Mouse (Mus musculus): ENCODE measurements around the gene Dlgap1. TPM values are rescaled to one million over a fixed set of nuclear protein-coding genes. Genes with fewer than 3 reads are reported as not detected.
A peak's percentile ranks its signal among the peaks of the same experiment; 100 is the strongest.

Dlgap1 gene
- polyA plus RNA-seq, 2 experiments = 4.6 to 4.7 TPM

DNA sequence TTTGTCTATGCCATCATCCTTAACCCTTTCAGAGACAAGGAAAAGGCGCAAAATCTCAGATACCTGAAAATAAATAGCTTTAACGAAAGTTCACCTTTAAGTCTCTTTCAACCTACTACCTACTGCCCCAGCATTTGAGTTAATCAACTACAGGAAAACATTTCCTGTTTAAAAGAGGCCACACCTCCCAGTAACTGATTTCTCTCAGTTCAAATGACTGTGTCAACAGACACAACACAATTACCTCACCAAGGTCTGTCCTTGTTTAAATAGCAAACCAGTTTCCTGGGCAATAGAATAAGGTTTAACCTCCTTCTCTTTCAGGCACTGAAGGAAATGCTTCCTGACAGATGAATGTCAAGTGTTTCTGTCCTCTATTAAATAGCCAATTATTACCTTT is 876.7 kb downstream of the Dlgap1 start:
- H3K4me2 ChIP-seq (replicated peaks; ENCODE audit: low read depth, low read length, severe bottlenecking) = no peak overlapping the region
- H3K9me3 ChIP-seq (ENCODE audit: control insufficient read depth, low read length) = no peaks in the 10 kb centered on the region
- DNase-seq (ENCODE audit: low spot score) (no peak), ATAC-seq (ENCODE audit: low FRiP score, low read depth) (no peak)
- H3K9ac ChIP-seq (ENCODE audit: low read depth, low read length, severe bottlenecking) = no peak overlapping the region
- no peaks in the 10 kb centered on the region for H3K27me3 ChIP-seq (ENCODE audit: control insufficient read depth, insufficient read depth, low read length)
- no peak overlapping the region for H3K27ac ChIP-seq (replicated peaks; ENCODE audit: low read depth, low read length)
- 78% methylated on average over 2 of the region's 2 CpGs for WGBS
- no peak for TF ChIP-seq POLR2A (IDR thresholded peaks at IDR 0.05; ENCODE audit: borderline replicate concordance, extremely low read depth, insufficient read depth, insufficient read length)
- H3K36me3 ChIP-seq (ENCODE audit: control insufficient read depth, insufficient read depth, low read length) = peaks cover 54% of the 10 kb centered on the region
- no peak overlapping the region for H3K4me3 ChIP-seq (replicated peaks; ENCODE audit: low read length)
- H3K4me1 ChIP-seq (ENCODE audit: control insufficient read depth, insufficient read depth, low read length) = 0 out of 2 replicates have a peak, but pooled peaks cover 3% of the 10 kb centered on the region

DNA sequence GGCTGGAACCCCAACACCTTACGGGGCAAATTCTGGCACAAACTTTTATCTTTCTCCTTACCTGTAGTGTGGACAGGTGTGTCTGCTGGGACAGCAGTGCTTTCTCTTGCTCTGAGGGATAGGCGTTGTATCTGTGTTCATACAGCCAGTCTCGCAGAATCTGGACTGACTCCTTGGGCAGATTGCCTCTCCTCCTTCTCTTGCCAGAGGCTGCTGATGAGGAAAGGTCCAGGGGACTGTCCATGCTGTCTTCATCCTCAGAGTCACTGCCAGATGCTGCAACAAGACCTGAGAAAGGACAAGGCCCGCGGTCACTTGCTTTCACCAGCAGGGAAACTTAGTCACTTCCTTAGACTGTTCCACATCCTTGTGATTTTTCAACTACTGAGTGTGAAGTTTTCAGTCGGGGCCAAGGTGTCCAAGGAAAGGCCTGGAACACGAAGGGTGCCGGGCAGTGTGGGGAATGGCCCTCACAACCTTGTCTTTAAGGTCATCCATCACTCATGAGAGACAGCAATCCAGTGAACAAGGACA is 877.3 kb downstream of the Dlgap1 start:
- WGBS = 65% methylated on average over 8 of the region's 8 CpGs
- Histone ChIP-seq H3K9ac (ENCODE audit: low read depth, low read length, severe bottlenecking) (no peak overlapping the region), H3K36me3 (ENCODE audit: control insufficient read depth, insufficient read depth, low read length) (peaks cover 50% of the 10 kb centered on the region), H3K4me1 (ENCODE audit: control insufficient read depth, insufficient read depth, low read length) (0 out of 2 replicates have a peak, but pooled peaks cover 3% of the 10 kb centered on the region), H3K27me3 (ENCODE audit: control insufficient read depth, insufficient read depth, low read length) (no peaks in the 10 kb centered on the region), H3K9me3 (ENCODE audit: control insufficient read depth, low read length) (no peaks in the 10 kb centered on the region), H3K4me2 (replicated peaks; ENCODE audit: low read depth, low read length, severe bottlenecking) (no peak overlapping the region), H3K4me3 (replicated peaks; ENCODE audit: low read length) (no peak overlapping the region), H3K27ac (replicated peaks; ENCODE audit: low read depth, low read length) (no peak overlapping the region)
- no peak for TF ChIP-seq POLR2A (IDR thresholded peaks at IDR 0.05; ENCODE audit: borderline replicate concordance, extremely low read depth, insufficient read depth, insufficient read length)
- no peak for DNase-seq (ENCODE audit: low spot score)
- ATAC-seq (ENCODE audit: low FRiP score, low read depth) = no peak

DNA sequence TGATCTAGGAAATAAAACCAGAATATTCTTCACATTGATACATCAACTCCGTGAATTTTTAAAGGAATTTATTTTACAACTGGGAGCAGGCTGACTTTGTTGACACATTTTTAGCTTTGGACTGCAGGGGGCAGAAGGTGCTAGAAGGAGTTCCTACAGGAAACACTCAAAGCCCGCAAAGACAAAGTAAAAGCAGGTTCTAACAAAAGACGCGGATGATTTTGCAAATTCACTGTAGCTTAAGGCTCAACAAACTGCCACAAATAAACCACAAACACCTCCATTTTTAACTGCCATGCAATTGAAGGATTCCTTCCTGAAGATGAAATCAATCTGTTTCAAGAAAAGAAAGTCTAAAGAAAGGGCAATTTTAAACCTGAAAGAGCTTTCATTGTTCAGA is 878.2 kb downstream of the Dlgap1 start:
- Histone ChIP-seq H3K4me1 (ENCODE audit: control insufficient read depth, insufficient read depth, low read length) (0 out of 2 replicates have a peak, but pooled peaks cover 3% of the 10 kb centered on the region), H3K9me3 (ENCODE audit: control insufficient read depth, low read length) (no peaks in the 10 kb centered on the region), H3K9ac (ENCODE audit: low read depth, low read length, severe bottlenecking) (peak overlapping the region; percentile 38; the same call in 1 of the 2 replicates), H3K27me3 (ENCODE audit: control insufficient read depth, insufficient read depth, low read length) (no peaks in the 10 kb centered on the region), H3K36me3 (ENCODE audit: control insufficient read depth, insufficient read depth, low read length) (peaks cover 42% of the 10 kb centered on the region), H3K4me2 (replicated peaks; ENCODE audit: low read depth, low read length, severe bottlenecking) (peak overlapping the region; percentile 76), H3K4me3 (replicated peaks; ENCODE audit: low read length) (peak overlapping the region; percentile 69), H3K27ac (replicated peaks; ENCODE audit: low read depth, low read length) (no peak overlapping the region)
- no peak for TF ChIP-seq POLR2A (IDR thresholded peaks at IDR 0.05; ENCODE audit: borderline replicate concordance, extremely low read depth, insufficient read depth, insufficient read length)
- DNase-seq (ENCODE audit: low spot score) (peak; percentile 87), ATAC-seq (ENCODE audit: low FRiP score, low read depth) (no peak)
- WGBS = under 1% methylated on average over 4 of the region's 4 CpGs

DNA sequence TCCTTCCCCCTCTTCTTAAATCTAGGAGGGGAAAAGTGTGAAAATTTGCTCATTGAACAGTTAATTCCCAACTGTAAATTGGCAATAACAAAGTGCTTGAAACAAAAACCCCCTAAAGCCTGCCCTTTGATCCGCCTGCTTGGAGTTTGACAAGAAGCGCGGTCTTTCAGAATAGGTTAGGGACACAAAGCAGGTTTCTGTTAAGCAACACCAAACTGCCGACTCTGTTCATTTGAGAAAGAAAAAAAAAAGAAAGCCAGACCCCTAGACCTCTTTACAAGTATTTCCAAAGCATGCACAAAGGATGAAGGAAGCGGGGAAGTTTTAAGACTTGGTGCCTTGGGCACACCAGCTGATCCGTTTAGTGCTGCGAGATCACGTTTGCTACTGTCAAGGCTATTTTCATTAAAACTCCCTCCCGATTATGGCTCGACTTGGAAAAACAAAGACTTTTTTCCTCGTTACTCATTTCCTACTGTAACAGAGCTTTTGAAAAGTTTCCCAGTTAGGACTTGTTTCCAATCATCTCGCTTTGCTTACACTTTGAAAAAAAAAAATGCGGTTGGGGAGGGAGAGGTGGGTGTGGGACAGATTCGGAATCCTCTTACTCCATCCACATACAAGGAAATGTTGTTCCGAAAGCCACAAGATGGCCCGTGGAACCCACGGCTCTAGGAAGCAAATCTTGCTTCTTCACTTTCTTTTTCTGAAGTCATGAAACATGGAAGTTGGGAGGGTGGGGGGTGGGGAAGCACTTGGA is 879.1 kb downstream of the Dlgap1 start:
- Histone ChIP-seq H3K4me2 (replicated peaks; ENCODE audit: low read depth, low read length, severe bottlenecking) (peak overlapping the region; percentile 76), H3K27me3 (ENCODE audit: control insufficient read depth, insufficient read depth, low read length) (no peaks in the 10 kb centered on the region), H3K4me3 (replicated peaks; ENCODE audit: low read length) (peak overlapping the region; percentile 69), H3K36me3 (ENCODE audit: control insufficient read depth, insufficient read depth, low read length) (peaks cover 34% of the 10 kb centered on the region), H3K27ac (replicated peaks; ENCODE audit: low read depth, low read length) (peak overlapping the region; percentile 95), H3K9ac (ENCODE audit: low read depth, low read length, severe bottlenecking) (peak overlapping the region; percentile 85), H3K9me3 (ENCODE audit: control insufficient read depth, low read length) (no peaks in the 10 kb centered on the region), H3K4me1 (ENCODE audit: control insufficient read depth, insufficient read depth, low read length) (0 out of 2 replicates have a peak, but pooled peaks cover 3% of the 10 kb centered on the region)
- no peak for TF ChIP-seq POLR2A (IDR thresholded peaks at IDR 0.05; ENCODE audit: borderline replicate concordance, extremely low read depth, insufficient read depth, insufficient read length)
- ATAC-seq (ENCODE audit: low FRiP score, low read depth) (no peak), DNase-seq (ENCODE audit: low spot score) (peak; percentile 45)
- under 1% methylated on average over 17 of the region's 17 CpGs for WGBS

DNA sequence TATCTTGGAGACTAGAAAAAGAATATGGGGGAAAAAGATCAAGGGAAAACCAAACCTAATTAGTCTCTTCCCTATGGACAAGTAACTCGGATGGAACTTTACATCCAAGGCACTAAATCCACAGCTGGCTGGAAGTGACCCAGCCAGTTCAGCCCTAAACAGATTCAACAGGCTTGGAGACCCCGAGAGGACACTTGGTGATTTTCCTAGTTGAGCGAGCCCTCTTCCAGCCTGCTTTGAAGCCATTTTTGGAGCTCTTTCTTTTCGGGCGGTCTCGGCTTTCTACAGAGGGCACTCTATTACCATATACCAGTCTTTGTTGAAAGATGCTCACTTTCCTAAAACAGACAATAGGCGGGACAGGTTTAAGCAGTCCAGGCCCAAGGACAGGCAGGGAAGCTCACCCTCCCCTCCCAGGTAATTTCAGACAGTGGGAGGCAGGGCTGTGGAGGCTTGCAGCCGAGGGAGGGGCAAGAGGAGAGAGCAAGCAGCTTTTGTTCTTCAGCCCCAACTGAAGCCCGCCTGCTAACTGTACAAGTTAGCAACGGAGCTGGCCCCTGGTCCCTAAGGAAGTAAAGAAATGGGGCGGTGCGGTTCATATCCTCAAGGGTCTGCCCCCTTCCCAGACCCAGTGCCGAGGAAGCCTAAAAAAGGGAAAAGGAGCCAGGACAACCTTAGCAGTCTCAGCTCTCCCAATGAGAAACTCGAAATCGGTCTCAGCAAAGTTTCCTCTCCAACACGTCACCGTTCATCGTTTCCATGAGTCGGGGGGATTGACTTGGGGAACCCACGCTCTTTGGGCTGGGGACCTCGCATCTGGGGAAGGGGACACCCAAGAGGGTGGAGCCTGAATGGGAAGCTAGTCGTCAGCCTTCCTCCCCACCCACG is 879.9 kb downstream of the Dlgap1 start:
- 0% methylated on average over 22 of the region's 23 CpGs for WGBS
- ATAC-seq (ENCODE audit: low FRiP score, low read depth) = peak; percentile 36; the same call in 1 of the 2 replicates
- peak overlapping the region; percentile 85 for H3K9ac ChIP-seq (ENCODE audit: low read depth, low read length, severe bottlenecking)
- H3K4me1 ChIP-seq (ENCODE audit: control insufficient read depth, insufficient read depth, low read length) = 0 out of 2 replicates have a peak, but pooled peaks cover 3% of the 10 kb centered on the region
- H3K36me3 ChIP-seq (ENCODE audit: control insufficient read depth, insufficient read depth, low read length) = peaks cover 26% of the 10 kb centered on the region
- no peaks in the 10 kb centered on the region for H3K27me3 ChIP-seq (ENCODE audit: control insufficient read depth, insufficient read depth, low read length)
- no peaks in the 10 kb centered on the region for H3K9me3 ChIP-seq (ENCODE audit: control insufficient read depth, low read length)
- peak overlapping the region; percentile 69 for H3K4me3 ChIP-seq (replicated peaks; ENCODE audit: low read length)
- DNase-seq (ENCODE audit: low spot score) = peak; percentile 63
- H3K27ac ChIP-seq (replicated peaks; ENCODE audit: low read depth, low read length) = peak overlapping the region; percentile 95
- TF ChIP-seq POLR2A (IDR thresholded peaks at IDR 0.05; ENCODE audit: borderline replicate concordance, extremely low read depth, insufficient read depth, insufficient read length) = no peak; the same call in 1 of the 2 replicates
- H3K4me2 ChIP-seq (replicated peaks; ENCODE audit: low read depth, low read length, severe bottlenecking) = peak overlapping the region; percentile 76
